Mouse (Mus musculus): ENCODE measurements around the gene Ermp1. TPM values are rescaled to one million over a fixed set of nuclear protein-coding genes. Genes with fewer than 3 reads are reported as not detected.

The Ermp1 gene
- total and polyA plus RNA-seq, 3 experiments: 68.4 to 167 (median 82.0) TPM

- H3K9ac ChIP-seq (ENCODE audit: control insufficient read depth, low read depth, low read length, poor library complexity, severe bottlenecking): no peak overlapping the region
- H3K27ac ChIP-seq (ENCODE audit: control insufficient read depth, low read depth, low read length): no peak overlapping the region
- no peak overlapping the region for H3K4me3 ChIP-seq (ENCODE audit: control insufficient read depth in 1 of 2, insufficient read depth in 1 of 2, low read depth in 2 of 2, low read length in 2 of 2)
- H3K27me3 ChIP-seq (ENCODE audit: control insufficient read depth in 1 of 2, insufficient read depth in 2 of 2, low read length in 2 of 2): no peaks in the 10 kb centered on the region
- no peaks in the 10 kb centered on the region for H3K79me2 ChIP-seq (ENCODE audit: control insufficient read depth, insufficient read depth, low read length, poor library complexity)
- H3K4me1 ChIP-seq (ENCODE audit: control insufficient read depth in 1 of 2, insufficient read depth in 2 of 2, low read length in 2 of 2): peaks cover 9 to 22% of the 10 kb centered on the region in 2 experiments
- peak; percentile 45 for DNase-seq (ENCODE audit: low read depth, low spot score)
- TF ChIP-seq NELFE (IDR thresholded peaks at IDR 0.05; ENCODE audit: low read depth, low read length) (no peak), MAX (IDR thresholded peaks at IDR 0.05; ENCODE audit: low read length) (peak; percentile 6; the same call in 1 of the 2 replicates)
- H3K9me3 ChIP-seq (replicated peaks; ENCODE audit: insufficient read depth, low read length): no peaks in the 10 kb centered on the region
- peaks cover 0 to 24% of the 10 kb centered on the region in 2 experiments; a peak in 2 of 4 replicates for H3K36me3 ChIP-seq (ENCODE audit: control insufficient read depth in 1 of 2, insufficient read depth in 2 of 2, low read length in 2 of 2)
Observed at GRCm38 (mm10) chr19:29661974-29662580, 13.9 kb upstream of the Ermp1 start.

GRCm38 (mm10) chr19:29660835-29661764 lies 12.9 kb upstream of the Ermp1 start:
- Histone ChIP-seq H3K36me3 (ENCODE audit: control insufficient read depth in 1 of 2, insufficient read depth in 2 of 2, low read length in 2 of 2) (peaks cover 0 to 15% of the 10 kb centered on the region in 2 experiments; a peak in 2 of 4 replicates), H3K79me2 (ENCODE audit: control insufficient read depth, insufficient read depth, low read length, poor library complexity) (no peaks in the 10 kb centered on the region), H3K27ac (ENCODE audit: control insufficient read depth, low read depth, low read length) (no peak overlapping the region), H3K4me3 (ENCODE audit: control insufficient read depth in 1 of 2, insufficient read depth in 1 of 2, low read depth in 2 of 2, low read length in 2 of 2) (no peak overlapping the region), H3K9ac (ENCODE audit: control insufficient read depth, low read depth, low read length, poor library complexity, severe bottlenecking) (no peak overlapping the region), H3K4me1 (ENCODE audit: control insufficient read depth in 1 of 2, insufficient read depth in 2 of 2, low read length in 2 of 2) (peaks cover 9 to 15% of the 10 kb centered on the region in 2 experiments), H3K9me3 (replicated peaks; ENCODE audit: insufficient read depth, low read length) (no peaks in the 10 kb centered on the region), H3K27me3 (ENCODE audit: control insufficient read depth in 1 of 2, insufficient read depth in 2 of 2, low read length in 2 of 2) (peaks cover 0 to 2% of the 10 kb centered on the region in 2 experiments; a peak in 1 of 4 replicates)
- peak; percentile 63 for TF ChIP-seq GATA1 (IDR thresholded peaks at IDR 0.05; ENCODE audit: low read depth, low read length)
- TF ChIP-seq MAZ (IDR thresholded peaks at IDR 0.05; ENCODE audit: low read depth, low read length): no peak
- peak; percentile 54; the same call in 1 of the 2 replicates for TF ChIP-seq ZNF384 (IDR thresholded peaks at IDR 0.05; ENCODE audit: low read depth, low read length)
- peak in 1 of 2 experiments; percentile 42; a peak in 1 of 4 replicates for TF ChIP-seq EP300 (IDR thresholded peaks at IDR 0.05; ENCODE audit: low read depth in 1 of 2, low read length in 2 of 2)
- no peak for DNase-seq (ENCODE audit: low read depth, low spot score)

GRCm38 (mm10) chr19:29659705-29660104 lies 11.5 kb upstream of the Ermp1 start:
- Histone ChIP-seq H3K27ac (ENCODE audit: control insufficient read depth, low read depth, low read length) (no peak overlapping the region), H3K36me3 (ENCODE audit: control insufficient read depth in 1 of 2, insufficient read depth in 2 of 2, low read length in 2 of 2) (peaks cover 0 to 13% of the 10 kb centered on the region in 2 experiments; a peak in 2 of 4 replicates), H3K9me3 (replicated peaks; ENCODE audit: insufficient read depth, low read length) (no peaks in the 10 kb centered on the region), H3K4me3 (ENCODE audit: control insufficient read depth in 1 of 2, insufficient read depth in 1 of 2, low read depth in 2 of 2, low read length in 2 of 2) (no peak overlapping the region), H3K4me1 (ENCODE audit: control insufficient read depth in 1 of 2, insufficient read depth in 2 of 2, low read length in 2 of 2) (peaks cover 9 to 10% of the 10 kb centered on the region in 2 experiments), H3K9ac (ENCODE audit: control insufficient read depth, low read depth, low read length, poor library complexity, severe bottlenecking) (no peak overlapping the region), H3K79me2 (ENCODE audit: control insufficient read depth, insufficient read depth, low read length, poor library complexity) (no peaks in the 10 kb centered on the region), H3K27me3 (ENCODE audit: control insufficient read depth in 1 of 2, insufficient read depth in 2 of 2, low read length in 2 of 2) (peaks cover 0 to 2% of the 10 kb centered on the region in 2 experiments; a peak in 1 of 4 replicates)
- TF ChIP-seq TCF12 (IDR thresholded peaks at IDR 0.05; ENCODE audit: low read depth, low read length) (no peak), ELF1 (IDR thresholded peaks at IDR 0.05; ENCODE audit: low read depth, low read length) (no peak), NRF1 (IDR thresholded peaks at IDR 0.05; ENCODE audit: insufficient read depth, low read depth, low read length, poor library complexity, severe bottlenecking) (no peak), KAT2A (conservative IDR thresholded peaks at IDR 0.05; ENCODE audit: low read depth, low read length) (no peak), MAX (IDR thresholded peaks at IDR 0.05; ENCODE audit: low read length) (no peak), GATA1 (IDR thresholded peaks at IDR 0.05; ENCODE audit: low read depth, low read length) (no peak), MYC (IDR thresholded peaks at IDR 0.05; ENCODE audit: low read depth, low read length) (no peak), SMC3 (IDR thresholded peaks at IDR 0.05; ENCODE audit: low read depth, low read length) (no peak), TBP (IDR thresholded peaks at IDR 0.05; ENCODE audit: low read depth, low read length) (no peak), USF1 (IDR thresholded peaks at IDR 0.05; ENCODE audit: low read depth, low read length) (no peak), CHD2 (IDR thresholded peaks at IDR 0.05; ENCODE audit: low read length) (no peak), MXI1 (IDR thresholded peaks at IDR 0.05; ENCODE audit: low read depth, low read length) (no peak)
- DNase-seq (ENCODE audit: low read depth, low spot score): no peak

Data from MEL (cell line).